Mouse (Mus musculus) CD8-positive naive resting alpha-beta T cell, adult 2 months (primary cell): ENCODE results near the gene Pepd.
"Not testable (repeated sequence)": the region's sequence is repeated elsewhere in the genome, so short reads cannot be mapped to it uniquely, and the experiment has no call there.

ENCODE experiments used
- DNase-seq, 2 experiments: peaks; one replicate each; pipeline ENCODE4 v3.0.0; 2022; ENCODE audit warnings: low read depth in 2 of 2, low spot score in 2 of 2

Pepd gene

DNA sequence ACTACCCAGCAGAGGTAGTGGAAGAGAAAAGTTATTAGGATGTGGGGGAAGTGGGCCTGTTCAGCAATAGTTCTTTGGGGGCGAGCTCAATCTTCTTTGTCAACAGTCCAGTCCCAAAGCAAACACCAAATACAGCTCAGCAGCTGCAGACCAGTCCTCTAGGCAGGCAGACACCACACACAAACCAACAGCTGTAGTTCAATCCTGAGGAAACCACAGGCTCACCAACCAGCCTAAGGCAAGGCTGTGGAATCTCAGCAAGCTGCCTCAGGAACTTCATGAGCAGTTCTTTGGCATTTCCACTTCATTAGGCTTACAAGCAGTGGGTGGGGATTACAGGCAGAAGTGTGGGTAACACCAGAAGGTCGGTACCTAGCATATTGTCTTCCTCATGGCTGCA, 70.2 kb downstream of the Pepd start:
- DNase-seq, result not testable (repeated sequence)

DNA sequence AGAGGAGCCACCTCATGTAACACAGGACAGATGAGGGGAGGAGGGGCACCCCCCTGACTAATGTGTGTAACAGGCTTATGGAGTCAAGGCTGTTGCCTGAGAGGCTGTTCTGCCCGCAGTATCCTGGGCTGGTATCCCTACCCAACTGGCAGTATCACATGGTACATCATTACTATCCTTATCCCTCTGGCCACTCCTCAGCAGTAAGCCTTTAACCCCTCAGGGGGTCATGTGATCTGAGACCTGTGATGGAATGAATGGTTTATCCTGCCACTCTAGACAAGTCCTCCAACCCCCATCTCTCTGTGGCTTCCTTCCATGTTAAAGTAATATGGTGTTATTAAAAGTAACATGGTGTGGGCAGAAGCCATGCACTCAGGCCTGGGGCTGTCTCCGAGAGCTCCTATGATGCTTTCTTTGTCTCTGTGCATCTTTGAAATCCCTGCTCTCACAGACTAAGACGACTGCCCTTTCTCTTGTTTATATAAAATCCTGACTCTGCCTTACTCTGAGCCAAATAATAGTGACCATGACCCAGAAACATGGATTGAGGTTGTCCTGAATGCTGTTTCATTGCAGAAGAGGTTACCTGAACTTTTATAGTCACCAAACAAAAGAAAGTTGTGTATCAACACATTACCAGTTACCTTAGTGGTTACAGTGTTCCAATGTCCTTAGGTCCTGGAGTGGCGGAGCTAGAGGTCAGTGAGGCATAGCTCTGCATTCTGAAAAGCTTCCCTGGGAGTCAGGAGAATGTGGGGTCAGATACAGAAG, 71.7 kb downstream of the Pepd start:
- no peak for DNase-seq

DNA sequence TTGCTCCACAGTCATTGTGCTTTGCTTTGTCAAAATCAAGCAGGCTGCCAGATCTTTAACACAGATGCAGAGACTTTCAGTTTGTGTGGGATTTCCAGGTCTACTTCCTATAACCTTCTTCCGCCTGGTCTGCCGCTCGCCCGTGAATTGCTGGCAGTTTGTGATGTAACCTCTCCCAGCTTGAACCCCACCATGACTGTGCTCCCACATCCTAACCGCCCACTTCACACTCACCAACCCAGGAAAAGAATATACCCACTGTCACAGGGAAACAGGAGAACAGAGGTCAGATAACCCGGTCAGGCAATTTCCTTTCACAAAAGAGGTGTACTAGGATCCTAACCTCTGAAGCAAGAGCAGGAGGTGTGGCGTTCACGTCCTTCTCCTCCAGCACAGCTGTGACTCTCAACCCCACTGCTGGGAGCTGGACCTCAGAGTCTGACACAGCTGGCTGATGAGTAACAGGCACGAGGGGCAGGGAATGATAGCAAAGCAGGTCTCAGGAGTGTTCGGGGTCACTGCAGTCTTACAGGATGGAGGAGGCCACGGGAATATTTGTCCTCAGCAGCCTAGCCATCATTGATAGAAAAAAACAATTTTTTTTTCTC, 72.5 kb downstream of the Pepd start:
- DNase-seq, result peak; percentile 2 to 4

DNA sequence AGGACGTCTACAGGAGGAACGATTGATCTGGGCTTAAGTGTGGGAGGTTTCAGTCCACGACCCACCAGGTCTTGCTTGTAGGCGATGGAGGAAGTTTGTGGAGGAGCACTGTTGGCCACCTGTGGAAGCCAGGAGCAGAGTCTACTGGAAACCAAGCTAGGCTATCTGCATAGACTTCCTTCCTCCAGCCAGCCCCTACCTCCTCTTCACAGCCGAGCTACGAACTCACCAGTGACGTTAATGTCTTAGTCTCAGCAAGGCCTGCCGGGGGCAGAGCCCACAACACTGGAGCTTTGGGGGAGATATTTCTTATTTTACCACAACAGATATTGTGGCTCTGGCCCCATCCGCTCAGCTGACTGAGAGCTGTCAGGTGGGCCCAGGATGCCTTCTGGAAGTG, 73.0 kb downstream of the Pepd start:
- peak in 1 of 2 experiments; percentile 3 for DNase-seq

DNA sequence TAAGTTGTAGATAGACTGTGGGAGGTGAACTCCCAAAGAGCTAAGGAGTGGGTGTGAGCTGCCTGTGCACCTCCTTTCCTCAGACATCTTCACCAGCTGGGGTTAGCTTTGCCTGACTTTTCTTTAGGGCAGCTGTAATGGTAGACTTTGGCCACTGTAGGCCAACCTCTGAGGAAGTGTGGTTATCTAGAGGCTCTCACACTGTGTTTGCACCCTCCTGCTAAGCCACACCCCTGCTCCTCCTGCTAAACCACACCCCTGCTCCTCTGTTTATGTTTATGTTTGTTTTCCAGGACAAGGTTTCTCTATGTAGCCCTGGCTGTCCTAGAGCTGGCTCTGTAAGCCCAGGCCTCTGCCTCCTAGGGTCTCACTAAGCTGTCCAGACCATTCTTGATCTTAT, 73.5 kb downstream of the Pepd start:
- DNase-seq, result no peak

DNA sequence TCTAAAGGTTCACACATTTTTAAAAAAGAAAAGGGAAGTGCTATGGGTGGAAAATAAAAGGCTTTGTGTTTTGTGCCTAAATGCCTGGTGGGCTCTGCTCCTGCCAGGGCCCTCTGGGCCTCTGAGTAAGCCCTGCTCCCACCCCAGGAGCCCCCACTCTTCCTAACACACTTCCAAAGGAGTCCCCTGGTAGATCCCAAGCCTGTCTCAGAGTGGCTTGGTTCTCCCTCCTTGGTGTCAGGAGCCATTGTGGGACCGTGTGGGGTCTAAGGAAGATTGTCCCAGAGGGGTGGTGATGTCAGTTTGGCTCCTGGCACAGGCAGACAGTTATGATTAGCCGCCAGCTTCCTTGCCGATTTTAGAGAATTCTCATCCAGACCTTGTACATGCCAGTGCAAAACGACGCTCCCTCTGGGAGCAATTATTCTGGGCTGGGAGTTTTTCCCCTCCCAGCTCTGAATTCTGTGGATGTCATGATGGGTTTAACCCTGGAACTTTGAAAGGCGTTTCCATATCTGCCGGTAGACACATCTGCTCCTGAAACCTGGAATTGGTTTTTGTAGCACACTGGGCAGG, 74.5 kb downstream of the Pepd start:
- DNase-seq, result no peak

DNA sequence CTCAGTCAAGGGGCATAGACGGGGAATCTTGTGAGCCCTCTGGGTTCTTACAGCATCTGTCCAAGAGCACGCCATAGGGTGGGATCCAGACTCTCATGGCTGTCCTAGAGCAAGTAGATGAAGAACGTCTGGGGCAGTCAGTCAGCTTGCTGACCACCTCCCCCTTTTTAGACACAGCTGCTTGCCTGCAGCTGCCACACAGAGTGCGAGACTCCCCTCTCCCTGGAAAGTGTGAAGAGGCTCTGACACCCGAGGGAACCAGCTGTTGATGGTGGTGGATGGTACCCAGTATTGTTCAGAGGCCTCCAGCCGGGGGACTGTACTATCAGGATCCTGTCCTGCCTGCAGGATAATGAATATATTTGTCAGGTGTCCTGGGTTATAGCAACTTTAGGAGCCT, 75.1 kb downstream of the Pepd start:
- DNase-seq, result no peak

DNA sequence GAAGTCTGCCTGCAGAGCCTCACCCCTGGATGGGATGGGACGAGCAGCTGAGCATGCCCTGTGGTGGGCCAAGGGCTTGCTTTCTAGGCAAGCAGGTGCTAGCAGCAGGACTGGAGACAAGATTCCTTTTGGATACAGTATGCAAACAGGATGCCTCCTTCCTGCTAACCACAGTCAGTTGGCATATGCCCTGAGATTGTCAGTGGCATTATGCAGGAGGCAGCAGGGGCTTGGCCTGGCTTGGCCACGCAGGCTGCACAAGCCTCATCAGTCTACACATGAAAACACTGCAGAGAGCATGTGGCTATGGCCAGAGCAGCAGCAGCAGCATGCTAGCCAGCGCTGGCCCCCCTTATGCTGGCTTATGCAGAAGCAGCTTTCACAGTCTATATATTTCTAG, 76.3 kb downstream of the Pepd start:
- no peak for DNase-seq

DNA sequence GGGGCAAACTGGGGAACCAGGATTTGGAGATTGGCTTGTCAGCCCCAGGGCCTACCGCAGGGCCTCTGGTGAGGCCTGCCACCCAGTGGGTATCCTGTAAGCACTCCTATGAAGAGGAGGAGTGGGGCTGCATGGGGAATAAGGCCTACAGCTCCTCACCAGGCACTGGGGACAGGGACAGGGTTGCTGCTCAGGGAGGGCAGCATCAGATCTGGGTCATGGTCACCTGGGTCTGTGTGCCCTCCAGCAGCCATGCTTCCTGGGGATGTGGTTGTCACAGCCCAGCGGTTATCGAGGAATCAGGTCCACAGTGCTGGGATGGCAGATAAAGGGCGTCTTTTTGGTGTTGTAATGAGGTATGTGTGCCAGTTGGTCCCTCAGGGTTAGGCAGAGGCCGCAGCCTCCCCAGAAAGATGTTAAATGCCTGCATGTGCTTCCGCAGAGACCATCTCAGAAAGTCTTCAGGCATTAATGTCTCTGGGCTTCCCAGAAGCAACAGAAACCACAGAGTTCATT, 79.6 kb downstream of the Pepd start:
- no peak for DNase-seq

DNA sequence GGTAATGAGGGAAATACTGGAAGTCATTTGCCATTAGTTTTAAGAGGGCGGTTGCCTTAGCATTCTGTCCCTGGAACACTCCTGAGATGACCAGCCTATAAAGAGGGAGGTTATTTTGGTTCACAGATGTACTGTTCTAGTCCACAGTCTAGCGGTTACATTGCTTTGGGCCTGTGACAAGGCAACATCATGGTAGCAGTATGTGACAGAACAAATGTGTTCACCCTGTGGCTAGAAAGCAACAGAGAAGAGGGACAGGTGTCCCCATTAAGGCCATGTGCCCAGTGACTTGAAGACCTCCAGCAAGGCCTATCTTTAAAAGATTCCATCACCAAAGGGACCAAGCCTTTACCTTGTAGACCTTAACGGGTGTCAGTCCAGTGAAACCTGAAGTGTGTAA, 80.6 kb downstream of the Pepd start:
- no peak for DNase-seq

DNA sequence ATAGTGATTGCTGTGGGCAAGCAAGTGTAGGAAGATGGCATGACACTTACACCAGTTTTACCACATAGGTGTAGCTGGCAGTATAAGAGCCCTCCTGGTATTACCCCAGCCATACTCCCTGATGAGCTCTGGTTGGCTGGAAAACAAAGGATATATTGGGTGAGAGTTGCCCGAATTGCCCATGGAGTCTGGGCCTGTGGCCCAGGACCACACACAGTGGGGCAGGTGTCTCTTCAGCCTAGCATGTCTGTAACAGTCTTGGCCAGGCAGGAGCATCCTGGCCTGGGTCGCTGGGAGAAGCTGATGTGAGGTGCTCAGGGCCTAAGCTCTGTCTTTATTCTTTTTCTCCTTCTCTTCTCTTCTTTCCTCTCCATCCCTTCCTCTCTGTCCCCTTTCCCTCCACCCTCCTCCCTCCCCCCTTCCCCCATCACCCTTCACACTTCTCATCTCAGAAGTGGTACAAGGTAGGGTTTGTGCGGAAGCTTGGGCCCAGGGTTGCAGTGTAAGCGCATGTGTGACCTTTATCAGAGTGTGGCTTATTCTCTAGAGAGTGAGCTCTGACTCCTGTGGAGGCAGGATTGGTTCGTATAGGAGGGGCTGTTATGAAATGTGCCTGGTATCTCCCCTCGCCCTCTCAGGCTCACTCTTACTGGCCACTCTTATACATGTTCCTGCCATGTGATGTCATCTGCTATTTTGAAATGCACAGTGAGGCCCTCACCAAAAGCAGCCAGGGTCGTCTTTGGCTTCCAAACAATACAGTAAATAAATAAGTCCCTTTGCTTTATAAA, 83.9 kb downstream of the Pepd start:
- DNase-seq, result no peak

DNA sequence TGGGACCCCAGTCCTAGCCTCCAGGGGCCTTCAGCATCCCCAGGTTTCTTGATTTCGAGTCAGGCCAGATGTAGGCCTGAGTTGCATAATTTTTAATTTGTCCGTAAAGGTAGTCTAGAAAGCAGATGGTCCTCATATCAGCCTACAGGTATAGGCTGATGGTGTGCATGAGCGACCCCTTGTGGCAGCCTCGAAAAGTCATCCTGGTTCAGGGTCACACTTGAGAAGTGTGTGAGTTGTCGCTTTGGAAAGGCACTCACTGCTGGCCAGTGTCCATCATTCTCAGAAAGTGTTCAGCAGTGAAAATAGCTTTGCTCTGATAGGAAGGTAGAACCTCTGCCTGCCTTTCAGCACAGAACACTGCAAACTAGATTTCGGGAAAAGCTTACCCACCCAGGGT, 88.7 kb downstream of the Pepd start:
- peak in 1 of 2 experiments; percentile 24 for DNase-seq

DNA sequence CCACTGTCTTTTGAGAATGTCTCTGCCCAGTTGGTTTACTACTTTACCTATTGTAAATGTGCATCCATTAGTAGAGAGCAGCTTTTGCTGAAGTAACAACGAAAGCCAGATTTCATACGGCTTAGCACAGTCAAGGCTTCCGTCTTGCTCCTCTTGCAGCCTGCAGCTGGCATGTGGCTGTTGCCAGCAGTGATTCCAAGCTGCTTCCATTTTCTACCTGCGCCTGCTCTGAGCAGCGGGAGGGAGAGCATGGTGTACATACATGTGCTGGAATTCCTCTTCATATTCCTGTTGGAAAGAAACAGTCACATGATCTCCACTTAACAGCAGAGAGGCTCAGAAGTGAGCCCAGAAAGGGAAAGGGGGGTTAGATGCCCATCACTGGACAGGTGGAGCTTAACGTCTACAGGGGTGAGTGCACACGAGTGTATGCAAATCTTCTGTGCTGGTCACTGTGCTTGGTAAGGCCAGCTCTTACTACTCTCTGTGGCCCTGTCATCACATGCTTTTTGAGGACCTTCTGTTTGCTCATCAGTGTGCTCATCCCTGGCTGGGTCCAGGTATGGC, 91.1 kb downstream of the Pepd start:
- DNase-seq, result no peak

DNA sequence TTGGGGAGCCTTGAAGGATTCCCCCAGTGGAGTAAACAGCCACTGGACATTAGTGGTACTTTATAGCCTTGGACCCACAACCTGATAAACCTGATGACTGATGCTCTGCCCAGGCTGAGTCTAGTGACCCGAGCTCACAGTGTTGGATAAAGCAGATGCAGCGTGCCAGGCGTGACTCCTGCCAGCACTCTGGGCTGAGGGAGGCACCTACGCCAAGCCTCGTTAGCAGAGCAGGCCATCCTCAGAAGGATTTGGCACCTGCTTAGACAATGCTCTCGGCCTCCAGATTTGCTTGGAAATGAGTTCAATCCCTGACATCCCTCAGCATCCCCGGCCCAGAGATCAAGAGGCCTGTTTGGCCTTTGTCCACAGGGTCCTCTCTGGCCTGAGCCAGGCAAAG, 94.5 kb downstream of the Pepd start:
- no peak for DNase-seq

DNA sequence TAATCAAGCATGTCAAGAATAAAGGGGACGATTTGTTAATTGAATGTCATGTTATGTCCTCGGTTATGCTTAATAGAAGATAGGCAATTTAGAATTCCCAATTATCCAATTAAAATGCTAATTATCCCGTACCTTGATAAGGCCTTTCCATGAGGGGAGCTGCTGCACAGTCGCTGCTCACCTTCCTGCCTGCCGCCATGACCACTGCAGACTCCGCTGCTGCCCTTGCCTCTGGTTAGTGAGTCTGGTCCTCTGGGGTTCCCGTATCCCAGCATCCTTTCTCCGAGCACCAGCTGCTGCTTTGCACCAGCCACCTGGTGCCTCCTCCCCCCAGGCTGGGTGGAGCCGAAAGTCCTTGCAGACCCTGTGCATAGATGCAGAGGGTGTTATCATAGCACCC, 101.0 kb downstream of the Pepd start:
- no peak for DNase-seq

DNA sequence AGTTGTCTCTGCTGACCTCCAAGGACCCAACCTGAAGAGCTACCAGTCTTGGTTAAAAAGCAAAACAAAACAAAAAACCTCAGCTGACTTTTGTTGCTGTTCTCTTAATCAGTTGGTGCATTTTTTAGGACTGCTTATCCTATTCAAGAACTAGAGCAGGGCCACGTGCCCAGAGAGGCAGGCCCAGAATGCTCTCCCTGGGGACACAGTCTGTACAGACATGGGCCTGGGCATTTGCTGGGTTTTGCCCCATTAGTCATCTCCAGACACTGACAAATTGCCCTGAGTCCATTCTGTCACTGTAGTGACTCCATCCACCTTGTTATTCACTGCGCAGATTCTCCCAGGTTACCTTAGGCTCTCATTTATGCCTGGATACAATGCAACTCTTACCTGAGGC, 103.1 kb downstream of the Pepd start:
- no peak for DNase-seq

DNA sequence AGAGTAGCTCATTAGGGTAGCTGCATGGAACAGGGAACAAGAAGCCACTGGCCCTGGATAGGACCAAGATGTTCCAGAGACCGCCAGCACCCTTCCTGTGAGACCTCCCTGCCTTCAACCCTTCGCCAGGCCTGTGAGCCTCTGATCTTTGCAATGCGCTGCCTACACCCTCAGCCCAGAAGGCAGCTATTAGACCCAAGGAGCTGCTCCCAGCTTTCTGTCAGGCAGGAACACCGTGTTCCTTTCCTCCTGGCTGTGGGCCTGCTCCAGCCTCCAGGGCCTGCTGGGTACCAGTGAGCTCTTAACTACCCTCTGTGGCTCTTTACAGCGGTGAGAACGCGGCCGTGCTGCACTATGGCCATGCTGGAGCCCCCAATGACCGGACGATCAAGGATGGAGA, 109.2 kb downstream of the Pepd start:
- DNase-seq, result no peak

DNA sequence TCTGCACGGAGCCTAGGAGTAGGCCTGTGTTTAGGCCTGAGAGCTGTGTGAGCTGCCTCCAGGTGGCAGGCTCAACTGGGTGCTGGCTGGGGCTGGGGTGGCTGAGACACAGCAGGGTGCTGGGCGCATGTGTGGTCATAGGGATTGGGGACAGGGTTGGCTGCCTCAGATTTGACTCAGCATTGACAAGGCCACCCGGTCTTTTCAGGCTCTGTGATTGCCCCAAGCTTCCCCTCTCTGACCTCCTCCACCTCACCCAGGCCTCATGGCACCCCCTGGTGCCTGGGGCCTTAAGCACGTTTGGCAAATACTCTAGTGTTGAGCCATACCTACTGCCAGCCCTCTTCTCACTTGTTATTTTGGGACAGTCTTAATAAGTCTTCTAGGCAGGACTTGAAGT, 111.1 kb downstream of the Pepd start:
- DNase-seq, result no peak

DNA sequence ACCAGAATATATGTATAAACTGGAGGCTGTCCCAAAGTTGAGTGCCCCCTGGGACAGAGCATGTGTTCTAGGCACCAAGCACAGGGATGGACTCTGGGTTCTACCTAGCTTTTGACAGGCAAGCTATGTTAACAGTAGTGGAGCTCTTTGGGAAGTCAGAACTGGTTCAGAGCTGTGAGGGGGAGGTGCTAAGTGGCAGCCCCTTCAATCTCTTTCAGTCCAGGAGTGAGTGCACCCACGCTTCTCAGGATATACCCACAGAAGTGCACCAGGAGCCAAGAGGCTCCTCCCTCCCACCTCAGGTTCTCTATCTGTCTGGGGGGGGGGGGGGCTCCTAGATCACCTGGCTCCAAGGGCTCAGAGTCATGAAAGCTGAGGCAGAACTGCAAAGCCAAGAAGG, 112.2 kb downstream of the Pepd start:
- no peak for DNase-seq

DNA sequence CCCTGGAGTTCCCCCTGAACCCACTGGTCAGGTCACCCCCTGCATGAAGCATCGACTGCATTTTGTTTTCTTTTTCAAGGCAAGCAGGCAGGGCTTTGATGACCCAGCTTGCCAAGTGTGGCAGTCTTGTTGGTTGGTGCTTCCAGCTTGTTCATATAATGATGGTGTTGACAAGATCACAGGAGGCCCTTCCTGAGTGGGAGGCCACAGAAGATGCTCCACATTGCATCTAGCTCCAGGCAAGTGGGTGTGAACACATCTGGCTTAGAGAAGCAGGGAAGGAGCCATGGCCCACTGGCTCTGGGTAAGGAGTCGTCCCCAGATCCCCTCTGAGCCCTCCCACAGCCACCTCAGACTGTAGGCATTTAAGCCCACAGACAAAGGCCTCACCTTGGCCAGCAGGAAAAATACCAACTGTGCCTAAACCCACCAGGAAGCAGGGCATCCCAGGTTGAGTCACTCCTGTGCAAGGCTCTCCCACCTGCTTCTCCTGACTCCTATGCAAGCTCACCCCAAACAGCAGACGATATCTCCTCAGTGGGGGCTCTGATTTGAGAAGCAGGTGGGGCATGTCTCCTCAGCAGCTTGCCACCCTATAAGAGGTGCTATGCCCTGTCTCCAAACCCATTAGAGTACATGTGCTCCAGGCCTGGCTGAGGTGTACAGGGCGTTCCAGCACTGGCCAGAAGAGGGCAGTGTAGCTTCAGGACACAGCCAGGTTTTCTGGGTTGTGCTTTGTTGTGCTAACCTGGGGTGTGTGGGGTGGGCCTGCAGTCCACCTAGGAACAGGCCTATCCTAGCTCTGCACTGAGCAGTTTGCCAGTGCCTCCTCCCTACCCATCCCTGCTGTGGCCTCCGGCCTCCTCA, 113.5 kb downstream of the Pepd start:
- peak; percentile 48 to 58 for DNase-seq

DNA sequence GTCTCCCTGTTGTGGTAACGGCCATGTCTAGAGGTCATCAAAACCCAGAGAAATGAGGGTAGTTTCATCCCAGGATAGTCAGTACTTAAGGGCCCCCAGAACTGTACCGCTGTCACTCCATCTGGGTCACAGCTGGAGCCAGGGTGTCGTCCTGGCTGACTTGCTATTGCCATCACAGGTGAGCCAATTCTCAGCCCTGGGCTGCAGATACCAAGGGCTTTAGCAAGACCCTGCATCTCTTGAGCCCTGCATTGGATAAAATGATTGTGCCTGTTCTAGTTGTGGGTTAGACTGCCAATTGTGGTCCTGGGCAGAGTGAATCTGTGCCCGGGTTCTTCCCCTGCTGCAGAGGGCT, 114.1 kb downstream of the Pepd start:
- DNase-seq, result no peak
